Mouse (Mus musculus) retina, adult 2 months (tissue): ENCODE measurements around the gene Camk1d.

Source experiments
- DNase-seq: peaks from one replicate; pipeline ENCODE4 v3.0.0-alpha.2; 2012; ENCODE audit warnings: low read depth, low spot score

The Camk1d gene

GRCm38 (mm10) chr2:5661946-5662345 is 52.4 kb downstream of the Camk1d start:
- DNase-seq = no peak

- no peak for DNase-seq
Measured at GRCm38 (mm10) chr2:5658000-5658399, 56.3 kb downstream of the Camk1d start.

- no peak for DNase-seq
Measured at GRCm38 (mm10) chr2:5656326-5656725, 58.0 kb downstream of the Camk1d start.

- no peak for DNase-seq
Measured at GRCm38 (mm10) chr2:5652071-5652470, 62.2 kb downstream of the Camk1d start.

- DNase-seq = no peak
Measured at GRCm38 (mm10) chr2:5651285-5651870, 62.9 kb downstream of the Camk1d start.

GRCm38 (mm10) chr2:5649226-5649625 is 65.1 kb downstream of the Camk1d start:
- DNase-seq = no peak

- DNase-seq = no peak
Measured at GRCm38 (mm10) chr2:5648764-5649163, 65.6 kb downstream of the Camk1d start.

- DNase-seq = no peak
Measured at GRCm38 (mm10) chr2:5646322-5646721, 68.0 kb downstream of the Camk1d start.

- DNase-seq = no peak
Measured at GRCm38 (mm10) chr2:5645584-5645983, 68.7 kb downstream of the Camk1d start.

GRCm38 (mm10) chr2:5643937-5644336 is 70.4 kb downstream of the Camk1d start:
- no peak for DNase-seq

- no peak for DNase-seq
Measured at GRCm38 (mm10) chr2:5643226-5643625, 71.1 kb downstream of the Camk1d start.

- no peak for DNase-seq
Measured at GRCm38 (mm10) chr2:5642624-5643023, 71.7 kb downstream of the Camk1d start.

- no peak for DNase-seq
Measured at GRCm38 (mm10) chr2:5641678-5642077, 72.6 kb downstream of the Camk1d start.

GRCm38 (mm10) chr2:5640586-5640985 is 73.7 kb downstream of the Camk1d start:
- DNase-seq = no peak

- no peak for DNase-seq
Measured at GRCm38 (mm10) chr2:5636801-5637742, 77.2 kb downstream of the Camk1d start.

GRCm38 (mm10) chr2:5632355-5632684 is 82.0 kb downstream of the Camk1d start:
- DNase-seq = no peak

GRCm38 (mm10) chr2:5631676-5632354 is 82.5 kb downstream of the Camk1d start:
- no peak for DNase-seq

GRCm38 (mm10) chr2:5630710-5631109 is 83.6 kb downstream of the Camk1d start:
- DNase-seq = no peak

- no peak for DNase-seq
Measured at GRCm38 (mm10) chr2:5624379-5624778, 89.9 kb downstream of the Camk1d start.

- no peak for DNase-seq
Measured at GRCm38 (mm10) chr2:5618361-5618896, 95.9 kb downstream of the Camk1d start.

- no peak for DNase-seq
Measured at GRCm38 (mm10) chr2:5614896-5615295, 99.4 kb downstream of the Camk1d start.

GRCm38 (mm10) chr2:5614308-5614705 is 100.0 kb downstream of the Camk1d start:
- peak; percentile 69 for DNase-seq
